Mouse (Mus musculus) thymus, postnatal 4 days (tissue): ENCODE data around the gene Ncoa6.
"Not testable (repeated sequence)": the region's sequence is repeated elsewhere in the genome, so short reads cannot be mapped to it uniquely, and the experiment has no call there.

Experiments
- DNase-seq: peaks from one replicate; pipeline ENCODE4 v3.0.0; 2021

The Ncoa6 gene

GRCm38 (mm10) chr2:155473570-155474088, at the start of gene Ncoa6:
TSS of gene Ncoa6 (minus strand) at chr2:155473894.
- DNase-seq = peak; percentile 84

- DNase-seq = no peak
Measured at GRCm38 (mm10) chr2:155518531-155519270, 45.0 kb upstream of the Ncoa6 start.

- peak; percentile 99 for DNase-seq
Measured at GRCm38 (mm10) chr2:155517455-155518423, 44.0 kb upstream of the Ncoa6 start, which contains the start of the genes Acss2 and Ggt7. TSS of gene Acss2 (plus strand) at chr2:155517948. TSS of gene Ggt7 (minus strand) at chr2:155518237.

GRCm38 (mm10) chr2:155515941-155516340, 42.2 kb upstream of the Ncoa6 start:
- peak; percentile 72 for DNase-seq

GRCm38 (mm10) chr2:155514666-155515065, 41.0 kb upstream of the Ncoa6 start:
- peak; percentile 96 for DNase-seq

GRCm38 (mm10) chr2:155513543-155513942, 39.8 kb upstream of the Ncoa6 start:
- DNase-seq = no peak

GRCm38 (mm10) chr2:155512479-155512878, 38.8 kb upstream of the Ncoa6 start:
- peak; percentile 81 for DNase-seq

- no peak for DNase-seq
Measured at GRCm38 (mm10) chr2:155507721-155508470, 34.2 kb upstream of the Ncoa6 start.

- no peak for DNase-seq
Measured at GRCm38 (mm10) chr2:155505811-155506210, 32.1 kb upstream of the Ncoa6 start.

GRCm38 (mm10) chr2:155504440-155505355, 31.0 kb upstream of the Ncoa6 start:
- DNase-seq = no peak

- no peak for DNase-seq
Measured at GRCm38 (mm10) chr2:155502596-155502995, 28.9 kb upstream of the Ncoa6 start.

- no peak for DNase-seq
Measured at GRCm38 (mm10) chr2:155490998-155491397, 17.3 kb upstream of the Ncoa6 start.

- peak; percentile 86 for DNase-seq
Measured at GRCm38 (mm10) chr2:155482021-155482420, 8.3 kb upstream of the Ncoa6 start.

- DNase-seq = peak; percentile 68
Measured at GRCm38 (mm10) chr2:155472671-155473569, 774 bp downstream of the Ncoa6 start.

GRCm38 (mm10) chr2:155466861-155467260, 6.8 kb downstream of the Ncoa6 start:
- DNase-seq = no peak

- DNase-seq = no peak
Measured at GRCm38 (mm10) chr2:155453591-155453990, 20.1 kb downstream of the Ncoa6 start.

GRCm38 (mm10) chr2:155451256-155451655, 22.4 kb downstream of the Ncoa6 start:
- no peak for DNase-seq

GRCm38 (mm10) chr2:155447906-155448305, 25.8 kb downstream of the Ncoa6 start:
- not testable (repeated sequence) for DNase-seq

GRCm38 (mm10) chr2:155443446-155443845, 30.2 kb downstream of the Ncoa6 start:
- no peak for DNase-seq

GRCm38 (mm10) chr2:155442916-155443315, 30.8 kb downstream of the Ncoa6 start:
- no peak for DNase-seq
